Mouse (Mus musculus) lung, adult 2 months (tissue): ENCODE measurements around the gene C1ql4.

Experiments
- CTCF ChIP-seq: fragments of 200-500 bp; IDR thresholded peaks from 2 replicates; pipeline ENCODE4 v1.5.1; 2011; ENCODE audit warnings: mild to moderate bottlenecking, low read length, control low read depth; ENCODE audit not compliant: insufficient read depth
- POLR2A ChIP-seq: fragments of 200-500 bp; IDR thresholded peaks from 2 replicates; pipeline ENCODE4 v1.6.1; 2011; ENCODE audit warnings: low read depth, mild to moderate bottlenecking, control low read depth, low read length, borderline replicate concordance; ENCODE audit errors: extremely low read depth

- no peak for TF ChIP-seq CTCF
- no peak for TF ChIP-seq POLR2A
Observed at GRCm38 (mm10) chr15:99096061-99096793, 8.6 kb upstream of the C1ql4 start.
